Mouse (Mus musculus) gastrocnemius, adult 8-10 months (tissue): Measurements from ENCODE around the gene Cttnbp2nl. TPM values are rescaled to one million over a fixed set of nuclear protein-coding genes. Genes with fewer than 3 reads are reported as not detected.

Source experiments
- DNase-seq, 2 experiments: peaks; one replicate each; pipeline ENCODE4 v3.0.0; 2022; ENCODE audit warnings: low spot score in 2 of 2
- total RNA-seq, 4 experiments: library from RNA; stranded (reverse); gene quantifications; 2 replicates each; pipeline ENCODE4 v1.2.4; 2022

Gene Cttnbp2nl
- total RNA-seq, 4 experiments from 2014 or later, result 2.7 to 5.5 (median 4.0) TPM

- DNase-seq, result no peak
Observed at GRCm38 (mm10) chr3:104965070-104965855, 87.7 kb downstream of the Cttnbp2nl start.

GRCm38 (mm10) chr3:104963331-104964276 is 89.3 kb downstream of the Cttnbp2nl start:
- DNase-seq, result no peak

GRCm38 (mm10) chr3:104962866-104963265 is 90.1 kb downstream of the Cttnbp2nl start:
- no peak for DNase-seq

- DNase-seq, result no peak
Observed at GRCm38 (mm10) chr3:104962141-104962611, 90.8 kb downstream of the Cttnbp2nl start.

- no peak for DNase-seq
Observed at GRCm38 (mm10) chr3:104961066-104962059, 91.6 kb downstream of the Cttnbp2nl start, which contains the start of gene Wnt2b. TSS of gene Wnt2b (minus strand) at chr3:104961921.

- DNase-seq, result no peak
Observed at GRCm38 (mm10) chr3:104960026-104961000, 92.6 kb downstream of the Cttnbp2nl start.

GRCm38 (mm10) chr3:104956131-104956581 is 96.8 kb downstream of the Cttnbp2nl start:
- no peak for DNase-seq

GRCm38 (mm10) chr3:104954551-104954950 is 98.4 kb downstream of the Cttnbp2nl start:
- no peak for DNase-seq

GRCm38 (mm10) chr3:104954137-104954536 is 98.8 kb downstream of the Cttnbp2nl start:
- no peak for DNase-seq

- no peak for DNase-seq
Observed at GRCm38 (mm10) chr3:104952891-104953670, 99.9 kb downstream of the Cttnbp2nl start.

Other genes with a start within 250 kb of the Cttnbp2nl start
- gene Mov10, start 234.6 kb downstream of the Cttnbp2nl start, total RNA-seq, result under 1 TPM; 0.32 to 0.92 (median 0.54) TPM
- 10 to 100 TPM; 18.3 to 27.3 (median 21.0) TPM for gene St7l, start 189.1 kb downstream of the Cttnbp2nl start, total RNA-seq
- 10 to 100 TPM in 3 of 4 experiments, 1 to 10 TPM in 1; 9.9 to 16.3 (median 14.5) TPM for gene Capza1, start 188.6 kb downstream of the Cttnbp2nl start, total RNA-seq
- gene Wnt2b, start 91.2 kb downstream of the Cttnbp2nl start, total RNA-seq, result under 1 TPM; 0.07 to 0.46 (median 0.10) TPM
- gene 4930564D02Rik, start 13.7 kb upstream of the Cttnbp2nl start, total RNA-seq, result not detected